17 mouse cellular contexts compared by ENCODE assay signal in genomic region chr17:33550388-33550787, GRCm38 (mm10). TPM values are rescaled to one million over a fixed set of nuclear protein-coding genes. Genes with fewer than 3 reads are reported as not detected.
A peak's percentile ranks its signal among the peaks of the same experiment; 100 is the strongest.
DNase-seq lines count a peak whose midpoint lies in the region; ATAC-seq lines count a peak whose summit lies in the region.
"Had no signal": no experiment of that assay in that cellular context is flagged by ENCODE, and none has a peak within 500 bp of the region (broad histone marks: within the 10 kb centered on the region; RNA-seq: fewer than 3 reads in every experiment).

No protein-coding gene starts in this region.

- 90% methylated on average over 10 of the region's 10 CpGs for WGBS in embryonic facial prominence, embryonic 12.5 days
- 91% methylated on average over 10 of the region's 10 CpGs for WGBS in embryonic facial prominence, embryonic 10.5 days
- WGBS in midbrain, embryonic 11.5 days = 93% methylated on average over 10 of the region's 10 CpGs
- 88% methylated on average over 10 of the region's 10 CpGs for WGBS in midbrain, embryonic 10.5 days

- H3K4me1 ChIP-seq in embryonic facial prominence, embryonic 12.5 days = no peaks in the 10 kb centered on the region
- H3K4me1 ChIP-seq in embryonic facial prominence, embryonic 10.5 days = no peaks in the 10 kb centered on the region
- no peaks in the 10 kb centered on the region for H3K4me1 ChIP-seq in midbrain, embryonic 11.5 days (ENCODE audit: control insufficient read depth, insufficient read depth, low read length)
- no peaks in the 10 kb centered on the region for H3K4me1 ChIP-seq in midbrain, embryonic 10.5 days
- H3K4me1 ChIP-seq: forebrain, embryonic 15.5 days; heart, embryonic 12.5 days; hindbrain, embryonic 10.5 days; intestine, embryonic 15.5 days had no signal

- H3K27me3 ChIP-seq in embryonic facial prominence, embryonic 12.5 days = no peaks in the 10 kb centered on the region
- no peaks in the 10 kb centered on the region for H3K27me3 ChIP-seq in embryonic facial prominence, embryonic 10.5 days (replicated peaks; ENCODE audit: low read depth, poor library complexity, severe bottlenecking)
- no peaks in the 10 kb centered on the region for H3K27me3 ChIP-seq in midbrain, embryonic 11.5 days (ENCODE audit: control insufficient read depth, insufficient read depth, low read length)
- H3K27me3 ChIP-seq in midbrain, embryonic 10.5 days (ENCODE audit: low read depth, poor library complexity, severe bottlenecking) = no peaks in the 10 kb centered on the region
- H3K27me3 ChIP-seq: forebrain, embryonic 15.5 days; heart, embryonic 12.5 days; intestine, embryonic 15.5 days had no signal

- H3K4me3 ChIP-seq in embryonic facial prominence, embryonic 12.5 days = no peak overlapping the region
- no peak overlapping the region for H3K4me3 ChIP-seq in embryonic facial prominence, embryonic 10.5 days
- H3K4me3 ChIP-seq in midbrain, embryonic 11.5 days (ENCODE audit: low read depth, low read length) = no peak overlapping the region
- H3K4me3 ChIP-seq in midbrain, embryonic 10.5 days = no peak overlapping the region
- H3K4me3 ChIP-seq: forebrain, embryonic 15.5 days; heart, embryonic 12.5 days; hindbrain, embryonic 10.5 days; intestine, embryonic 15.5 days had no signal

- no peaks in the 10 kb centered on the region for H3K9me3 ChIP-seq in embryonic facial prominence, embryonic 12.5 days
- no peaks in the 10 kb centered on the region for H3K9me3 ChIP-seq in embryonic facial prominence, embryonic 10.5 days
- no peaks in the 10 kb centered on the region for H3K9me3 ChIP-seq in midbrain, embryonic 11.5 days (ENCODE audit: control insufficient read depth, low read length)
- H3K9me3 ChIP-seq in midbrain, embryonic 10.5 days (replicated peaks) = no peaks in the 10 kb centered on the region
- H3K9me3 ChIP-seq: forebrain, embryonic 15.5 days; G1E; heart, embryonic 12.5 days; hindbrain, embryonic 10.5 days; intestine, embryonic 15.5 days had no signal

- no peak for DNase-seq in embryonic facial prominence, embryonic 10.5 days (ENCODE audit: low spot score)
- peak; percentile 33 for DNase-seq in midbrain, embryonic 11.5 days (ENCODE audit: low spot score, missing footprints)
- DNase-seq in midbrain, embryonic 10.5 days (ENCODE audit: low spot score) = no peak
- DNase-seq in adrenal gland, postnatal 4 days (ENCODE audit: low spot score in 2 of 2) = no peak
- no peak for DNase-seq in right cerebral cortex, postnatal 14 days
- DNase-seq: adrenal gland, postnatal 10 days; cerebellum, adult 18-20 months; gastrocnemius, postnatal 10 days had no signal

- H3K36me3 ChIP-seq in embryonic facial prominence, embryonic 12.5 days = peaks cover 72% of the 10 kb centered on the region
- peaks cover 77% of the 10 kb centered on the region for H3K36me3 ChIP-seq in embryonic facial prominence, embryonic 10.5 days (replicated peaks)
- peaks cover 3% of the 10 kb centered on the region; the same call in 1 of the 2 replicates for H3K36me3 ChIP-seq in midbrain, embryonic 11.5 days (ENCODE audit: control insufficient read depth, insufficient read depth, low read length)
- peaks cover 56% of the 10 kb centered on the region for H3K36me3 ChIP-seq in midbrain, embryonic 10.5 days

- H3K4me2 ChIP-seq in embryonic facial prominence, embryonic 12.5 days (replicated peaks) = no peak overlapping the region
- H3K4me2 ChIP-seq in midbrain, embryonic 11.5 days = no peak overlapping the region
- H3K4me2 ChIP-seq: forebrain, embryonic 15.5 days; heart, embryonic 12.5 days; hindbrain, embryonic 14.5 days; intestine, embryonic 15.5 days had no signal

- no peak for ATAC-seq in embryonic facial prominence, embryonic 12.5 days (ENCODE audit: insufficient number of reproducible peaks, insufficient read depth, low FRiP score, low TSS enrichment)
- no peak for ATAC-seq in midbrain, embryonic 11.5 days (ENCODE audit: low FRiP score)
- peak; percentile 31; the same call in 1 of the 2 replicates for ATAC-seq in megakaryocyte, adult 5-6 weeks (ENCODE audit: poor library complexity, severe bottlenecking)
- ATAC-seq: CD4-positive, CD25-positive, alpha-beta regulatory T cell, adult 4 months; forebrain, embryonic 15.5 days; intestine, embryonic 15.5 days had no signal

- H3K27ac ChIP-seq in embryonic facial prominence, embryonic 12.5 days = no peak overlapping the region
- no peak overlapping the region for H3K27ac ChIP-seq in embryonic facial prominence, embryonic 10.5 days (replicated peaks)
- no peak overlapping the region for H3K27ac ChIP-seq in midbrain, embryonic 11.5 days (ENCODE audit: low read depth, low read length)
- H3K27ac ChIP-seq in midbrain, embryonic 10.5 days (replicated peaks) = no peak overlapping the region
- H3K27ac ChIP-seq: forebrain, embryonic 15.5 days; hindbrain, embryonic 10.5 days; hindbrain, embryonic 14.5 days; intestine, embryonic 15.5 days had no signal

- H3K9ac ChIP-seq in embryonic facial prominence, embryonic 12.5 days = 0 out of 2 replicates have a peak overlapping the region, but pooled peaks have one; percentile 10
- no peak overlapping the region for H3K9ac ChIP-seq in midbrain, embryonic 11.5 days (ENCODE audit: low read length)
- H3K9ac ChIP-seq: forebrain, embryonic 15.5 days; heart, embryonic 12.5 days; hindbrain, embryonic 14.5 days; intestine, embryonic 15.5 days had no signal

RNA-seq across cellular contexts. Expression of gene Myo1f, which starts 5.1 kb away (rescaled TPM):
- 3.5 and 3.6 TPM in 2 replicates for polyA plus RNA-seq in embryonic facial prominence, embryonic 12.5 days (2016; fragmentation: Nextera tagmentation; extraction: Ambion mirVana)
- 2.0 and 2.3 TPM in 2 replicates for polyA plus RNA-seq in embryonic facial prominence, embryonic 10.5 days (2016; fragmentation: Nextera tagmentation; extraction: Ambion mirVana)
- polyA plus RNA-seq in midbrain, embryonic 11.5 days (2014; fragmentation: Nextera tagmentation; extraction: Ambion mirVana) = 3.0 and 3.3 TPM in 2 replicates
- polyA plus RNA-seq in midbrain, embryonic 10.5 days (2016; fragmentation: Nextera tagmentation; extraction: Ambion mirVana) = 1.7 and 2.9 TPM in 2 replicates
- 151 and 157 TPM in 2 replicates for total RNA-seq in megakaryocyte, adult 5-6 weeks (2015)
- 380 and 381 TPM in 2 replicates for total RNA-seq in megakaryocyte, adult 5-6 weeks (2017)
- 1 to 10 TPM; 3.0 to 3.6 TPM for total RNA-seq in adrenal gland, postnatal 4 days (2021)

RNA-seq across cellular contexts. Expression of gene Adamts10, which starts 26.4 kb away (rescaled TPM):
- 93.7 and 112 TPM in 2 replicates for polyA plus RNA-seq in embryonic facial prominence, embryonic 12.5 days (2016; fragmentation: Nextera tagmentation; extraction: Ambion mirVana)
- 58.3 and 70.1 TPM in 2 replicates for polyA plus RNA-seq in embryonic facial prominence, embryonic 10.5 days (2016; fragmentation: Nextera tagmentation; extraction: Ambion mirVana)
- 22.7 and 25.9 TPM in 2 replicates for polyA plus RNA-seq in midbrain, embryonic 11.5 days (2014; fragmentation: Nextera tagmentation; extraction: Ambion mirVana)
- 37.1 and 47.6 TPM in 2 replicates for polyA plus RNA-seq in midbrain, embryonic 10.5 days (2016; fragmentation: Nextera tagmentation; extraction: Ambion mirVana)
- 27.5 and 28.6 TPM in 2 replicates for total RNA-seq in megakaryocyte, adult 5-6 weeks (2015)
- total RNA-seq in megakaryocyte, adult 5-6 weeks (2017) = 39.7 and 41.6 TPM in 2 replicates
- 10 to 100 TPM; 66.4 to 80.9 TPM for total RNA-seq in adrenal gland, postnatal 4 days (2021)
